Mouse (Mus musculus) hindbrain, embryonic 12.5 days (tissue): Measurements from ENCODE around the gene Ppcs. TPM values are rescaled to one million over a fixed set of nuclear protein-coding genes. Genes with fewer than 3 reads are reported as not detected.

Experiments
- ATAC-seq: fragments of 200-750 bp; cut with Nextera tagmentation; 2 replicates; pipeline ENCODE4 v1.8.0; 2017; ENCODE audit warnings: moderate TSS enrichment; ENCODE audit not compliant: low FRiP score
- H3K27ac ChIP-seq: fragments of 300-500 bp; sonication (generic); 2 replicates; pipeline ENCODE4 v1.5.1; 2016; ENCODE audit warnings: mild to moderate bottlenecking
- H3K27me3 ChIP-seq: fragments of 300-500 bp; sonication (generic); 2 replicates; pipeline ENCODE4 v1.6.1; 2016; ENCODE audit warnings: mild to moderate bottlenecking
- H3K36me3 ChIP-seq: fragments of 300-500 bp; sonication (generic); 2 replicates; pipeline ENCODE4 v1.6.1; 2016; ENCODE audit warnings: mild to moderate bottlenecking
- H3K4me1 ChIP-seq: fragments of 300-500 bp; sonication (generic); 2 replicates; pipeline ENCODE4 v1.6.1; 2016
- H3K4me2 ChIP-seq: fragments of 300-500 bp; sonication (generic); replicated peaks from 2 replicates; pipeline ENCODE4 v1.6.1; 2016; ENCODE audit warnings: mild to moderate bottlenecking
- H3K4me3 ChIP-seq: fragments of 300-500 bp; sonication (generic); 2 replicates; pipeline ENCODE4 v1.5.1; 2016; ENCODE audit warnings: mild to moderate bottlenecking
- H3K9ac ChIP-seq: fragments of 300-500 bp; sonication (generic); 2 replicates; pipeline ENCODE4 v1.6.1; 2016; ENCODE audit warnings: mild to moderate bottlenecking, moderate library complexity
- H3K9me3 ChIP-seq: fragments of 300-500 bp; sonication (generic); replicated peaks from 2 replicates; pipeline ENCODE4 v1.6.1; 2016; ENCODE audit warnings: mild to moderate bottlenecking
- WGBS: fragments of 180-500 bp; shearing (Covaris S2); methylation state at CpG from one replicate; pipeline ENCODE4 v1.1.7; 2016; 5-methylcytosine and 5-hydroxymethylcytosine counted together
- polyA plus RNA-seq: library from polyadenylated mRNA; unstranded; fragments of >200 nt; fragmentation: Nextera tagmentation; extraction: Ambion mirVana; gene quantifications from 2 replicates; pipeline ENCODE4 v1.2.1, GENCODE M21; 2016

Ppcs gene
- polyA plus RNA-seq, result 24.3 and 24.5 TPM in 2 replicates

DNA sequence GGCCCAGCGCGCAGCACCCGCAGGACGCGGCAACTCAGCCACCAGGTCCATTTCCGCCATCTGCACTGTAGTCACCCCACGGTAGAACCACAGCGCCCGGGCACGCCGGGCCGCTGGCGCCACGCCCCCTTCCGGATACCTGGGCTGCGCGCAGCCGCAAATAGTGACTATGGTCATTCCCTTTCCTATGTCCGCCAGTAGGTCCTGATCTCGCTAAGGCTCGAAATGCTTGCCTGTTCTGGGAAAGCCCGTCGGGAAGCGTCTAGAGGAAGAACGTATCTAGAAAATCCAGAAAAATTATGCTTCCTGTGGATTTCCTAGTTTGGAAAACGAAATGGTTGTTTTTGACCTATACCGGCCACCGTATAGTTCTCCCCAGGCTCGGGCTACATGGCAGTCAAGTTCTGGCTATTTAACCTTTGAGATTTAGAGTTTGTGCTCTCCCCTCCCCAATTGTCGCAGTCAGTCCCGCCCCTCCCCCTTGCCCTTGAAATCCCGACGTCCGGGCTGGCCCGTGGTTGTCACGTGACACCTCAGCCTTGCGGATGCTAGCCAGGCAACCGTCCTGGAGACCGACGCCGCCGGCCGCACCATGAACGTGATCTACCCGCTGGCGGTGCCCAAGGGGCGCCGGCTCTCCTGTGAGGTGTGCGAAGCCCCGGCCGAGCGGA lies at the start of gene Ppcs, which contains the start of gene Zmynd12:
TSS of gene Ppcs (minus strand) at position 127 of the 671 bp plus-strand sequence.
TSS of gene Zmynd12 (plus strand) at position 521 of the 671 bp plus-strand sequence.
- Histone ChIP-seq H3K27ac (peak within 1 kb of the TSS; percentile 89), H3K9ac (peak within 1 kb of the TSS; percentile 84), H3K27me3 (0 out of 2 replicates have a peak, but pooled peaks cover 3% of the 10 kb centered on the region), H3K36me3 (0 out of 2 replicates have a peak, but pooled peaks cover 5% of the 10 kb centered on the region), H3K4me2 (peak within 1 kb of the TSS; percentile 89), H3K4me3 (peak within 1 kb of the TSS; percentile 72), H3K4me1 (peaks cover 13% of the 10 kb centered on the region), H3K9me3 (no peaks in the 10 kb centered on the region)
- peak; percentile 96 for ATAC-seq
- WGBS, result under 1% methylated on average over 52 of the region's 52 CpGs

DNA sequence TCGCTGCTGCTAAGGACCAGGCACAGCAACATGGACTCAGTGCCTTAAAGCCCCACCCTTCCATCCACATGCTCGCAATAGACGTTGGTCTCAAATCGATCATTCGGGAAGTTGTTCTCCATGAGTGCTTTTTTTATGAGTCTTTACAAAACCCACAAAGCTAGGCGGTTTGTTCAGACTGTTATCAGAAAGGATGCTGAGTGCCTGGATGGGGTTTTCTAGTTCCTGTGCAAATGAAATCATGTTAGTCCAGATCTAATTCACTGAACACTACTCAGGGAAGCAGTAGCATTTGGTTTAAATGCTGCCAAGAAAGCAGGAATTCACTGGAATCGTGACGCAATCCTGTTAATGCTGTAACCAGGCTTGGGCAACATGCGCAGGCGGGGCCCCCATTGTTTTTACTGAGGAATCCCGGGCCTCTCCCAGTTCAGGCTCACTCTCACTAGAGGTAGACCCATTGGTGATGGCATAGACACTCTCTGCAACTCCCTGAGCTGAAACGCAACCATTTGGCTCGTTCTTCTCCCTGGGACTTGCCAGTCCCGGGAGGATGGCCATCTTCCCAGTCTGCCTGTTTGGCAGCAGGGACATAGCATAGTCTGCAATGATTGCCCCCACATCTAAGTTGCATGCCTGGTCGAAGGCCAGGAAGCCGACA lies 45.6 kb upstream of the Ppcs start:
- no peaks in the 10 kb centered on the region for H3K9me3 ChIP-seq
- no peak overlapping the region for H3K4me3 ChIP-seq
- ATAC-seq, result no peak
- no peaks in the 10 kb centered on the region for H3K27me3 ChIP-seq
- no peak overlapping the region for H3K27ac ChIP-seq
- H3K4me2 ChIP-seq, result no peak overlapping the region
- 90% methylated on average over 16 of the region's 16 CpGs for WGBS
- no peak overlapping the region for H3K9ac ChIP-seq
- H3K36me3 ChIP-seq, result 0 out of 2 replicates have a peak, but pooled peaks cover 4% of the 10 kb centered on the region
- H3K4me1 ChIP-seq, result peaks cover 8% of the 10 kb centered on the region

DNA sequence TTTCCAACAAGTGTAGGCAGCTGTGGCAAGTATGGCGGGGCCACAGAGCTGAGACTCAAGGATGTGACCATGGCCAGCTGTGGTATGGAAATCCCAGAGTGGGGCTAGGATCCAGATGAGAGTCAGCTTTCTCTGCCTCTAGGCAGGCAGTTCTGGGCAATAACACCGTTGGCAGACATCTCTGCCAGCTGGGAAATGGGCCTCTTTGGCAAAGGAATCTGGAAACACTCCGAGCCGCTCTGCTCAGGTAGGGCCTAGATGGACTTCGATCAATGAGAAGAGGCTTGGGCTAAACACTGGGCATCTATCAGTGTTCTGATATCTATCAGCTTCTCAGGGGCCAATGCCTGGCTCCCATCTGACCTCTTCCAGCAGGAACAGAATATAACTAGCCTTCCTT lies 43.6 kb upstream of the Ppcs start:
- Histone ChIP-seq H3K4me3 (no peak overlapping the region), H3K27me3 (no peaks in the 10 kb centered on the region), H3K9ac (no peak overlapping the region), H3K36me3 (0 out of 2 replicates have a peak, but pooled peaks cover 4% of the 10 kb centered on the region), H3K4me2 (no peak overlapping the region), H3K9me3 (no peaks in the 10 kb centered on the region), H3K27ac (no peak overlapping the region), H3K4me1 (peaks cover 20% of the 10 kb centered on the region)
- no peak for ATAC-seq
- WGBS, result 88% methylated on average over 5 of the region's 5 CpGs

DNA sequence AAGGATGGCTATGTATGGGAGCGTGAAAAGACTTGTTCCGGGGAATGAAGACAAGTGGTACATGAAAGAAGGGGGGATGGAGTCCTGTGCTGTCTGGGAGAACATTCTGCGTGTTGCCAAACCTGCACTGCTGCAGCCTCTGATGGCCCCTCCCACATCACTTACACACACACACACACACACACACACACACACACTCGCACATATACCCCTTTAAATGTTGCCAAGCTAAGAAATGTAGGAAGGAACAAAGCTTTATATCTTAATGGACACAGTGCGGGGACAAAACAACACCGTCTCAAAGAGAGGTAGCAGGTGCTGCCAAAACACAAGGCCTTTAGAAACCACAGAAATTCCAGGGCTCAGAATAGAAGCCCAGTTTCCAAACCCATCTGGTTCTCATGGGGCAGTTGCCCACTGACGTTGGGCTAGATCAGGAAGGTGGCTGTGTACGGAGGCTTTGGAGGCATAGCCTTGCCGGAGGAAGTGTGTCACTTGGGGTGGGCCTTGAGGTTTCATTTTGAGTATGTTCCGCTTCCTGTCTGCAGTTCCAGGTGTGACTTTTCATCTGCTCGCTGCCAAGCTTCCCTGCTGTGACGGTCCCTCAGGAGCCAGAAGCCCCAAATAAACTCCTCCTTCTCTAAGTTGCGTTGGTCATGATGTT lies 41.7 kb upstream of the Ppcs start:
- ATAC-seq, result no peak
- Histone ChIP-seq H3K9me3 (no peaks in the 10 kb centered on the region), H3K27ac (no peak overlapping the region), H3K36me3 (0 out of 2 replicates have a peak, but pooled peaks cover 4% of the 10 kb centered on the region), H3K27me3 (no peaks in the 10 kb centered on the region), H3K4me1 (peaks cover 24% of the 10 kb centered on the region), H3K9ac (no peak overlapping the region), H3K4me2 (no peak overlapping the region), H3K4me3 (no peak overlapping the region)
- WGBS, result 83% methylated on average over 13 of the region's 13 CpGs

DNA sequence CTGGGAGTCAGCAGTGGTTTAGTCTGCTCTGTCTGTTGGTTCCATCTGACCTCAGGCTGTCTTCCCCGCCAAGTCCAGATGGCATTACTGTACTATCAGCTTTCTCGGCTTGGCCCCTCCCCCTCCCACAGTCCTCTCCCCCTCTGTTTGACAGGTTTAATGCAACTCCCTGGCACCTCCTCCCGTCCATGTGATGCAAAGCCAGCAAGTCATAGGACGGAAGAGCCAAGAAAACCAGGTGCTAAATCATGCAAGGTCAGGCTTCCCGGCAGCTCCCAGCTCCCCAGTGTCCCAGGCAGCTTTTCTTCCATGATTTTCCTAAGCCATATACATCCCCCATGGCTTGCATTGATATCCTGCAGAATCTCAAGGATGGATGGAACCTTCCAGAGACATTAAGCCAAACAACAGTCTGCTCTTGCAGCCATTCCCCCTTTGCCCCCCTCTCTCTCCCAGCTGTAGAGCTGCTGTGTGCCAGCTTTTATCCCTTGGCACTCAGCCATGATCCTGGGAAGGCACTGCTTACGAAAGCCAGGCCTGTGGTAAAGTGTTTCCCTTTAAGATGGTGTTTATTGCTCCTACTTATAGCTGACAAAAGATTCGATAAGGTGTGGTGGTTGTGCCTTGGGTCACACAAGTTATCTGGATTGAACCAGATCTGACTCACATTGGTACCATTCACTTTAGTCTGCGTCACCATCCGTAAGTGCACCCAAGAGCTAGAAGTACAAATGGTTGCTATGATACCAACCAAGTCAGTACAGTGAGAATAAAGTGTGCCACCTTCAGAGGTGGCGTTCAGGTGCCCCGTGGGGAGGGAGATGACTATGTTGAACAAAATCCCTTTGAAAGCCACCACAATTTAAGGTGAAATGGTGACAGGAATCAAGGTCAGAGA lies 40.9 kb upstream of the Ppcs start:
- Histone ChIP-seq H3K4me3 (no peak overlapping the region), H3K36me3 (0 out of 2 replicates have a peak, but pooled peaks cover 4% of the 10 kb centered on the region), H3K27ac (peak overlapping the region; percentile 68), H3K4me1 (peaks cover 24% of the 10 kb centered on the region), H3K9ac (no peak overlapping the region), H3K9me3 (no peaks in the 10 kb centered on the region), H3K4me2 (no peak overlapping the region), H3K27me3 (no peaks in the 10 kb centered on the region)
- 64% methylated on average over 11 of the region's 11 CpGs for WGBS
- peak; percentile 52; the same call in 1 of the 2 replicates for ATAC-seq

DNA sequence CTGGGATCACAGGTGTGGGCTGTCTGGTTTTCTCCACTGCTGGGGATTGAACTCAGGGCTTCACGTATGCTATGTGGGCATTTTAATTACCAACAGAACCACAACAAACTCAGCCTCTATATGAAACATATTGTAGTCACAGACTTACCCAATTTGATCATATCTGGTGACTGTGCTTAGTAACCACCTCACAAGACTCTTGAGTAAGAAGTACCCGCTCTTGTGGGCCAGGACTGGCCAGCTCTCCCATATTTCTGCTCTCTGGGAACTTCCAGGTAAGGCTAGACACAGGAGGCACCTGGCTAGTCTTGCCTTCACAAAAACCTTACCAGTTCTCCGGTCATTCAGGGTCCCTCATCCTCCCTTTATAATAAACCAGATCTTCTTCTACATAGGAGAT lies 40.2 kb upstream of the Ppcs start:
- Histone ChIP-seq H3K9ac (no peak overlapping the region), H3K4me1 (peaks cover 24% of the 10 kb centered on the region), H3K4me3 (no peak overlapping the region), H3K4me2 (no peak overlapping the region), H3K27ac (peak overlapping the region; percentile 68; the same call in 1 of the 2 replicates), H3K36me3 (0 out of 2 replicates have a peak, but pooled peaks cover 4% of the 10 kb centered on the region), H3K9me3 (no peaks in the 10 kb centered on the region), H3K27me3 (no peaks in the 10 kb centered on the region)
- ATAC-seq, result no peak
- 87% methylated on average over 3 of the region's 3 CpGs for WGBS

DNA sequence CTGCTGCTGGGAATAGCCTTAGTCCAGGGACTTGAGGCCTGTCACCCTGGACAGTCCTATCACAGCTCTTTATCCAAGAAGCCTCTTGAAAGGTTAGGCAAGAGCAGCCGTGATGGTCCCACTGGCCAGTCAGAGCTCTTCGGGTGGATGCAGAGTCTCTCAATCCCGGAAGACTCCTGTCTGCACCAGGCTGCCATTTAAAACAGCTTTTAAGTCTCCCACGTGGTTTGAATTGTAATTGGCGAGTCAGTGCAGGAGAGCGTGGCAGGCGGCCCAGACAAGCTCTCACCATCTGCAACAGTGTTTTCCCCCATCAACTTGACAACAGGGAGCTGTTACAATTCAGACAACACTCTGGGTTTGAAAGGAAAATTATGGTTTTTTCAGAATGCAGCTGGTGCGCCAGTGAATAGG lies 38.5 kb upstream of the Ppcs start:
- peak; percentile 81 for ATAC-seq
- H3K9me3 ChIP-seq, result no peaks in the 10 kb centered on the region
- H3K4me3 ChIP-seq, result no peak overlapping the region
- WGBS, result 31% methylated on average over 8 of the region's 8 CpGs
- peak overlapping the region; percentile 19; the same call in 1 of the 2 replicates for H3K4me2 ChIP-seq
- no peaks in the 10 kb centered on the region for H3K36me3 ChIP-seq
- no peak overlapping the region for H3K9ac ChIP-seq
- H3K27me3 ChIP-seq, result no peaks in the 10 kb centered on the region
- H3K27ac ChIP-seq, result peak overlapping the region; percentile 83
- H3K4me1 ChIP-seq, result peaks cover 24% of the 10 kb centered on the region

DNA sequence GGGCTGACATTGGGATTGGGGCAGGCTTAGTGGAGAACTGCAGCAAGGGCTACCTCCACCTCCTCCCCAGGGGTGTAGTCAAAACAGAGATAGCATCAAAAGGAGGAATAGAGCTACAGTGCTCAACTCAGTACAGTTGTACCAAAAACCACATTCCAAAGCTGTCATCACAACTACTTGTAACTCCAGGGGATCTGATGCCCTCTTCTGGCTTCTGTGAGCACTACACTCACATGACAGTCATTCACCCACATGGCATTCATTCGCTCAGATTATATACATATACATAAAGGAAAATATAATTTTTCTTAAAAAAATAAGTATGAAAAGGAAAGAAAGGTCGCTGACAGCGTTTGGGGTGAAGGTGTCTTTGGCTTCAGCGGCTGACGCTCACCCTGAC lies 38.1 kb upstream of the Ppcs start:
- 66% methylated on average over 5 of the region's 5 CpGs for WGBS
- H3K4me1 ChIP-seq, result peaks cover 24% of the 10 kb centered on the region
- no peak overlapping the region for H3K4me3 ChIP-seq
- 0 out of 2 replicates have a peak, but pooled peaks have one; percentile 8 for ATAC-seq
- H3K27ac ChIP-seq, result peak overlapping the region; percentile 83
- no peaks in the 10 kb centered on the region for H3K27me3 ChIP-seq
- no peak overlapping the region for H3K9ac ChIP-seq
- H3K36me3 ChIP-seq, result no peaks in the 10 kb centered on the region
- H3K4me2 ChIP-seq, result peak overlapping the region; percentile 19; the same call in 1 of the 2 replicates
- H3K9me3 ChIP-seq, result no peaks in the 10 kb centered on the region

DNA sequence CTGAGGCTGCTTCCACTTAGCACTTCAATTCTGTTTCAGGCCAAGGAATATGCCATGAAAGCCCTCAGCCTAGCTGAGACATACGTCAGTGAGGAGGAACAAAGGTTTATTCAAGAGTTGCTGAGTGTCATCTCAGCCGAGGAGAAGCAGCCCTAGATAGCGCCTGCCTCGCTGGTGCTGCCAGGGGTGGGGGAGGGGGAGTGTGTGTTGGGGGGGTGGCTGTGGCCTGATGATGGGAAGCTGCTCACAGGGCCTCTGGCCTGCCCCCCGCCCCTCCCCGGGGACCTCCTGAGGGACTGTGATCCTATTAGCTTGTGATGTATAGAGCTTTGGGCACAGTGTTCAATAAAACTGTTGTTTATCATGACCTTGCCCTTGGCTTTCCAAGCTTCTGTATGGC lies 31.3 kb upstream of the Ppcs start:
- Histone ChIP-seq H3K27ac (peak overlapping the region; percentile 73), H3K4me3 (no peak overlapping the region), H3K36me3 (no peaks in the 10 kb centered on the region), H3K4me1 (peaks cover 9% of the 10 kb centered on the region), H3K4me2 (no peak overlapping the region), H3K9ac (no peak overlapping the region), H3K9me3 (no peaks in the 10 kb centered on the region), H3K27me3 (no peaks in the 10 kb centered on the region)
- ATAC-seq, result peak; percentile 67
- WGBS, result 18% methylated on average over 6 of the region's 6 CpGs

DNA sequence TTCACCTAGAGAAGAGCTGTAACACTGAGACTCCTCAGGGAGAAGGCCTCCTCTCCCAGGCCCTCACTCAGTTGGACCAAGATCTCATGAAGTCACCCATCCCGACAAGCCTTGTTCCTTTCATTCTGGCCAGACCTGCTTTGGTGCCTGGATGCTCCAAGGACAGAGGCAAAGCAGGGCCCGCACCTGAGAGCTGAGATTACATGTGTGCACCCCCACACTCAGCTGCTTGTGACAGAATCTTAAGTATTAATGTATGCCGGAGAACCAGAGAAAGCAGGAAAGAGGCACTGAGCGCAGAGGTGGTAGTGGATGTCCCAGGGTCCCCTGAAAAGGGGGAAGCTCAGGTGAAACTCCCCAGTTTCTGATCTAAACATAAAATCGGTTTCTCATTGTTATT lies 30.9 kb upstream of the Ppcs start:
- H3K27me3 ChIP-seq, result no peaks in the 10 kb centered on the region
- H3K9me3 ChIP-seq, result no peaks in the 10 kb centered on the region
- H3K9ac ChIP-seq, result no peak overlapping the region
- no peaks in the 10 kb centered on the region for H3K36me3 ChIP-seq
- ATAC-seq, result 0 out of 2 replicates have a peak, but pooled peaks have one; percentile 8
- H3K27ac ChIP-seq, result peak overlapping the region; percentile 73
- H3K4me3 ChIP-seq, result no peak overlapping the region
- no peak overlapping the region for H3K4me2 ChIP-seq
- 67% methylated on average over 5 of the region's 5 CpGs for WGBS
- peaks cover 9% of the 10 kb centered on the region for H3K4me1 ChIP-seq

DNA sequence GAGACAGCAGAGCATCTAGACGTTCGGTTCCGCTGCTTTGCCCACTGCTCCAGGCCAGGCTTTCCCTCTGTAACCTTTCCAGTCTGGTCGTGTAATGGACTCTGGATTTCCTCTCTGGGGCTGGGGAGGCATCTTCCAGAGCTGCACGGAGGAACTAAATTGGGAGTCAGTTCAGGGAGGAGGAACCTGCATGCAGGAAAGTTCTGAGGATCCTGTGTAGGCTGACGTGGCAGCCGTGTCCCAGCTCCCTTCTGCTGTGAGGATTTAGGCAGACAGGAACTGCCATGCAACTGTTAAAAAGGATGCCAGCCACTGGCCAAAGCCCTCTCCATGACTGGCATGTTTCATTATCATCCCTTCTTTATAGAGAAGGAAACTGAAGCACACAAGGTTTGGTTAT lies 28.2 kb upstream of the Ppcs start:
- ATAC-seq, result no peak
- H3K27ac ChIP-seq, result no peak overlapping the region
- peaks cover 9% of the 10 kb centered on the region for H3K4me1 ChIP-seq
- H3K4me3 ChIP-seq, result no peak overlapping the region
- 71% methylated on average over 7 of the region's 7 CpGs for WGBS
- no peaks in the 10 kb centered on the region for H3K36me3 ChIP-seq
- no peaks in the 10 kb centered on the region for H3K9me3 ChIP-seq
- H3K9ac ChIP-seq, result no peak overlapping the region
- H3K27me3 ChIP-seq, result no peaks in the 10 kb centered on the region
- no peak overlapping the region for H3K4me2 ChIP-seq
